Mouse (Mus musculus): ENCODE results near the gene Ctla4. TPM values are rescaled to one million over a fixed set of nuclear protein-coding genes. Genes with fewer than 3 reads are reported as not detected.

Ctla4 gene
- total RNA-seq, 2 experiments from 2014 or later = not detected

GRCm38 (mm10) chr1:60862510-60862909, 24.3 kb upstream of the Ctla4 start:
- intact Hi-C loops (cut with DNase I) = loop anchor here (5.0 to 10.0 kb wide), 2 partner anchors 388 to 455 kb away; partner anchors contain the start of gene Abi2
- no peak for DNase-seq (ENCODE audit: low spot score in 2 of 2)

GRCm38 (mm10) chr1:60862951-60863461, 23.8 kb upstream of the Ctla4 start:
- peak in 1 of 2 experiments; percentile 16 for DNase-seq (ENCODE audit: low spot score in 2 of 2)
- intact Hi-C loops (cut with DNase I) = loop anchor here (5.0 to 10.0 kb wide), 2 partner anchors 388 to 456 kb away; partner anchors contain the start of gene Abi2

- intact Hi-C loops (cut with DNase I) = loop anchor here (5.0 to 10.0 kb wide), 2 partner anchors 389 to 456 kb away; partner anchors contain the start of gene Abi2
- DNase-seq (ENCODE audit: low spot score in 2 of 2) = no peak
These were observed 23.1 kb upstream of the Ctla4 start for GRCm38 (mm10) chr1:60863701-60864100.

GRCm38 (mm10) chr1:60865167-60865566, 21.6 kb upstream of the Ctla4 start:
- intact Hi-C loops (cut with DNase I) = loop anchor here (5.0 to 10.0 kb wide), 2 partner anchors 87 to 390 kb away; no protein-coding TSS in a partner anchor
- DNase-seq (ENCODE audit: low spot score in 2 of 2) = no peak

- no peak for DNase-seq (ENCODE audit: low spot score in 2 of 2)
- intact Hi-C loops (cut with DNase I) = loop anchor here (5.0 to 10.0 kb wide), 2 partner anchors 86 to 391 kb away; no protein-coding TSS in a partner anchor
These were observed 20.8 kb upstream of the Ctla4 start for GRCm38 (mm10) chr1:60866043-60866442.

DNA sequence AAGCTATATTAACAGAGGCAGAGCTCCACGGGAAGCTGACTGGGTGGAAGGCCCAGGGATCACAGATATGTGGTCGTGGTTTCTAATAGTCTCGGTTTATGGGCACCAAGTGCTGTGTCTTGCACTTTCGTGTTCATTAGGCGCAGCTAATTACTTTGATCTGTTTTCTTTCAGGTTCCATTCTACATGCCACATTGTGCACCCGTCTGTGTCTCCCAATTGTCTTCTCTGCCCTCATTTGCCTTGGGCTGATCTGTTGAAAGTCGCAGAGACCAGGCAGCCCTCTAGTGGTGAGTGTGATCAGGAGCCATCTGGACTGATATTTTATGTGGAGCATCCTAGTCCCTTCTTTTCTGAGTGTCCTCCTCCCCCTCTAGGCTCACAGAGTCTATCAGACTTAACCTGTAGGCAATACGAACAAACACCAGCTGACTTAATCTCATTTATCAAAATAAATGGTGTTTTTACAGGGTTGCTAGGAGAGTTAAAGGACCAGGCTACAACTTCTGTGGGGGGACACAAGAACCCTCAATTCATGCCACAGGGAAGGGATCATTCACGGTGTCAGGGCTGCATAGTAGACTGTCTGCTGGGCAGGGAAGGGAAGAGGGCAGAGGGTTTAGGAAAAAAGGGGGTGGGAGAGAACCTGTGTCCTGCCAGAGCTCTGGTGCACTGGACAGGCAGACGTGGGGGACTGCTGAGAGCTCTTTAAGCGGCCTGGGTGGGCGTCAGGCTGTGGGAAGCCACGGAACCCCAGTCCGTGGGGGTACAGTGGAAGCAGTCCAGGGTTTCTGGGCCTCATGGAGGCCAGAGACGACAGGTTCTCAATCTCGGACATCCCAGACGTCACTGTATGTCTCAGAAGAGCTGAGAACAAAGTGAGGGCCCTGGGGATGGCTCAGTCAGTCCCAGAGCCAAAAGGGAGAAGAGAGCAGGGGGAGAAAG, 18.2 kb upstream of the Ctla4 start:
- intact Hi-C loops (cut with DNase I) = loop anchor here (5.0 to 10.0 kb wide), 2 partner anchors 84 to 394 kb away; no protein-coding TSS in a partner anchor

GRCm38 (mm10) chr1:60875267-60875666, 11.5 kb upstream of the Ctla4 start:
- DNase-seq (ENCODE audit: low spot score in 2 of 2) = no peak
- intact Hi-C loops (cut with DNase I) = no loop called here

More for the DNA sequence above, 18.2 kb upstream of the Ctla4 start:
- peak; percentile 72 for DNase-seq (ENCODE audit: low spot score in 2 of 2)

DNA sequence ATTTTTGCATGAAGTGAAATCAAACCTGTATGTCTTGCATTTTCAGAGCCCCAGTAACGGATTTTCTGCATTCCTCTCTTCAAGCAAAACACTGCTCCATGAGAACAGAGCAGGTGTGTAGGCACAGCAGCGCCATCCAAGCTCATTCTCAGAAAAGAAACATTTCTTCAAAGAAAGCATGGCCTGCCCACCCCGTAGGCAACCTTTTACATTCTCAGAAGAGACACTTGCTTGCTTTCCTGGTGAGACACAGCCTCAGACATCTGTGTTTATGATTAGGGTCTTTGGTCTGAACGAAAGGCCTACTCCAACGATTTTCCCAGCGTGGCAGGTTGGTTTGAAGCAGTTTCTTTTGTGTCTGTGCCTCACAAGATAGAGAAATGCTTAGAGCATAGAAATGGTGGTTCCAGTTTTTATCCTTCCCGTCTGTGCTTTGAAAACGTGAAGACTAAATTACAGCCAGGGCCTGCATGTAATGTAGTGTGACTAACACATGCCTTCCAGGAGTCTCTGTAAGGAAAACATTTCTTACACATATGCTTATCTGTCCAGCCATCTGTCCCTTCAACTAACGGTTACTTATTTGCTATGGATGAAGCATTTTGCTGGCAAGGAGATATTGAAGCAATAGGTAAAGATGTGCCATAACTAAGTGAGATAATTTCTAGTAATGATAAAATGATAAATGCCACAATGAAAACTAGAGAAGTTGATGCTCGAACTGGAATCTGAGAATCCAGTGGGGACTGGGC, 6.5 kb upstream of the Ctla4 start:
- DNase-seq (ENCODE audit: low spot score in 2 of 2) = no peak
- intact Hi-C loops (cut with DNase I) = no loop called here

- no peak for DNase-seq (ENCODE audit: low spot score in 2 of 2)
- intact Hi-C loops (cut with DNase I) = no loop called here
These were observed 4.0 kb upstream of the Ctla4 start for GRCm38 (mm10) chr1:60882792-60883191.

GRCm38 (mm10) chr1:60883279-60883678, 3.5 kb upstream of the Ctla4 start:
- intact Hi-C loops (cut with DNase I) = no loop called here
- no peak for DNase-seq (ENCODE audit: low spot score in 2 of 2)

GRCm38 (mm10) chr1:60884611-60885010, 2.2 kb upstream of the Ctla4 start:
- intact Hi-C loops (cut with DNase I) = no loop called here
- DNase-seq (ENCODE audit: low spot score in 2 of 2) = no peak

DNA sequence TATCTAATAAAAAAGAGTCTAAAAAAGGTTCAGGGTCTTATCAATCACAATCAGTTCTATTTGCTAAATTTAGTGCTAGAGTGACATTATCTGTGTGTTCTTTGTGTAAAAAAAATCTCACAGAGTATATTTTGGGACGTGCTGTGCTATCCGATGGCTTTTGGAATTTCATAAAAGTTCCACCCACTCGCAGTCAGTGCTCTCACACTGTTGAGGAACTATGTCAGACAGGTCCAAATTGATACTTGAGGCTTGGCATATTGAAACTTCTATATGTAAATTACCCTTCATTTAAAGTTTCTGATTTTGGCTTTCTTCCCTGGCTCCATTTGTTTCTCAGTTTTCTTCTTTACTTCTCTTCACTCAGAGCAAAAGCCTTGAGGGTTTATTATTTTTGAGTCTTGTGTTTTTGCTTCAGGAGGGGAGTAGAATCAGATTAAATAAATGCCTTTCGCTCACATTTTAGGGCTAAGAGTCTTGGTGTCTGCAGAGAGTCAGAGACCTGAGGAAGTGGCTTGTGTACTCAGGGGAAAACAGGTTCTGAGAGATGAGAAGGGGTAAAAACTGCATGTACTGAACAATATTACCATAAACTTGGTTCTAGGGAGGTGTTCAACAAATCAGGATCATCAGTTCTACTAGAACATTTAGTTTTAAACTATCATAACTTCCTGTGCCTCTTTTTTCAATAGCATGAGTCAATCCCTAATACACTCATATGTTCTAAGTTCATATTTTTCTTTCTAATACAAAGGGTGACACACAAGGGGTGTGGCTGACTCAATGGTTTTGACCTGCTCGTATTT, 11.5 kb downstream of the Ctla4 start:
- intact Hi-C loops (cut with DNase I) = no loop called here
- peak in 1 of 2 experiments; percentile 57 for DNase-seq (ENCODE audit: low spot score in 2 of 2)

DNA sequence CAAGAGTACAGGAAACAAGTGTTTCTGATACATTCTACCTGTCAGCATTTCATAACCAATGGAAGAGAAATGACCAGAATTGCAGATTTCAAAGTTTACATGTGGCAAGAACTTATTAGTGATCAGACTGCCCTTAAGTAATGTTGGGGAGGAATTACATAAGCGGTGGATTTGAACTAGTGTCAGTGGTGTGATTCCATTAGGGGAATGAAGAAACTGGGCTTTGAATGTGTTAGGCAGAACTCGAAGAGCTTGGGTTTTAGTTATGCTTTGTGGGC, 12.1 kb downstream of the Ctla4 start:
- no peak for DNase-seq (ENCODE audit: low spot score in 2 of 2)
- intact Hi-C loops (cut with DNase I) = no loop called here

GRCm38 (mm10) chr1:60899244-60899643, 12.4 kb downstream of the Ctla4 start:
- intact Hi-C loops (cut with DNase I) = no loop called here
- DNase-seq (ENCODE audit: low spot score in 2 of 2) = no peak

DNA sequence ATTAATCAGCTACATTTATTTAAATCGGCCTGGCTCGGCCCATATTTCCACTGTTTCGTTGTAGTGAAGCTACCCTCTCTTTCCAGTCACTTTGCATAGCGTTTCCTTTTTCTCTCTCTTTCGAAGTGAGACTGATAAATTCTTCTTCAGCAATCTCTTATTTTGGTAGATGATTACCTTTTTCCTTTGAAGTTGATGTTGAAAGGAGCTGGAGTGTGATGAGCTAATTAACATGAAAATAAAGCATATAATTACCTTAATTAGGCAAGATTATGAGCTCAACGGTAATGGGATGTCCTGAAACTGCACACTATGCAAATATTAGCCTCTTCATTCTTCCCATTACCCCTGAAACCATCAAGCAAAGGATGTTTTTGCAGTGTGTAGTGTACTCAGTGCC, 15.7 kb downstream of the Ctla4 start:
- intact Hi-C loops (cut with DNase I) = no loop called here
- no peak for DNase-seq (ENCODE audit: low spot score in 2 of 2)

DNA sequence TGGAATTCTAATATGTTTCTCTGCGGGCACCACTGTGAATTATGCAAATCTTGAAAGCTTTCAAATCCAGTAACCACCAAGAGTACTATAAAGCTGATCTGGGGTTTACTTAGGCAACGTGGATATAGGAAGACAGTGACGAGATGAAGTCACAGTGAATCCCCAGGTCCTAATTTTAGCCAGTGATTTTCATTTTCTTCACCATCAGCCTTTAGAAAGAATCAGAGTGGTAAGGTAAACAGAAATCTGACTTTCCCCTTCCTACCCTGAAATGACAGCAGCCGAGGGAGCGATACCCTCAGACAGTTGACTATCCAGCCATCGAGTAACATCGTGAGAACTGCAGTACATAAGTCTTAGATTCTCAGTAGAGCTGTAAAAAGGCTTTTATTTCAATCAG, 16.3 kb downstream of the Ctla4 start:
- intact Hi-C loops (cut with DNase I) = no loop called here
- no peak for DNase-seq (ENCODE audit: low spot score in 2 of 2)

DNA sequence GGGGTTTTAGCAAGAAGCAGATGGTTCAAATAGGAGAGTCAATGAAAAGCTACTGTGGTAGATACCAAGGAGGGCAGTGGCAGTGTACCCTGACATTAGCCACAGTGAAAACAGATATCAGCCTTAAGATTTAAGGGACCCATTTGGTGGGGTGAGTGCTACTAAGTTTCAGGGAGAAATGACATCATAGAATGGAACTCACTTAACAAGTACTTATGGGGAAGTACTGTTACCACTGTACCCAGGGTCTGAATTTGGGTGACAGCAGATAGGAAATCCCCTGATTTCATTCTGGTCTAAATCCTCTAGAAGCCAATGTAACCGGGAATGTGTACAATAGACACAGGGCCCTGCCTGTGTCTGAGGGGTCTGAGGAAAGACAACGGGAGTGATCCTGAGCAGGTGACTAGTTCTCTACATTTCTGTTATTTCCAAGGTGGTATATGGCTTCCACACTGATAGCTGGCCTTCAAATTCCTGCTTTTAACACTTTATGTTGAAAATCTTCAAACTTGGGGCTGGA, 17.7 kb downstream of the Ctla4 start:
- intact Hi-C loops (cut with DNase I) = no loop called here
- DNase-seq (ENCODE audit: low spot score in 2 of 2) = no peak

DNA sequence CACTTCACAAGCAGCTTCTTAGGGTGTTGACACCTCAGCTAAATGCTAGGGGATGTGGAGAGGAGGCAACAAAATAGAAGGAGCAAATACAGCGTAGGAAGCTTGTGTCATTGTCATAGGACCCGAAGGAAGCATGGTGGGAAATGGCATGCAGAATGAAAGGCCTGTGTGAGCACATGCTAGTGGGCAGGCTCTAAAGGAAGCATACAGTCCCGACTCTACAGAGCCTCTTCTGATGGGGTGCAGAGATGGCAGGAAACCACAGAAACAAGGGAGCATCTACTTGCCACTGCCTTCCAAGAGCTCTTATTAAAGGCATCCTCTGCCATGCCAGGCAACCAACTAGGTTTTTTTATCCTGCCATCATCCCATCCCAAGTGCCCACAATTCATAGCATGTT, 20.7 kb downstream of the Ctla4 start:
- DNase-seq (ENCODE audit: low spot score in 2 of 2) = no peak
- intact Hi-C loops (cut with DNase I) = no loop called here

GRCm38 (mm10) chr1:60908751-60909161, 22.0 kb downstream of the Ctla4 start:
- no peak for DNase-seq (ENCODE audit: low spot score in 2 of 2)

More at GRCm38 (mm10) chr1:60908751-60909161, 22.0 kb downstream of the Ctla4 start:
- intact Hi-C loops (cut with DNase I) = no loop called here

Measured in left cerebral cortex, postnatal 14 days (tissue).